Mouse (Mus musculus) MEL (cell line): ENCODE results near the gene Lcor.

ENCODE experiments used
- CTCF ChIP-seq, 3 experiments: IDR thresholded peaks in 2 of 3; conservative IDR thresholded peaks in 1 of 3; 2 replicates each; pipeline ENCODE4 v1.5.1; 2011 to 2012; ENCODE audit warnings: low read length in 3 of 3, low read depth in 2 of 3, mild to moderate bottlenecking in 2 of 3, improper control_type of control experiment in 1 of 3, inconsistent platforms in 1 of 3, mixed read lengths in 1 of 3, moderate library complexity in 1 of 3; ENCODE audit not compliant: control insufficient read depth in 1 of 3, insufficient read depth in 1 of 3, poor library complexity in 1 of 3, severe bottlenecking in 1 of 3
- E2F4 ChIP-seq: IDR thresholded peaks from 2 replicates; pipeline ENCODE4 v1.6.1; 2011; ENCODE audit warnings: low read depth, low read length, improper control_type of control experiment, borderline replicate concordance
- ETS1 ChIP-seq: IDR thresholded peaks from 2 replicates; pipeline ENCODE4 v1.6.1; 2012; ENCODE audit warnings: low read depth, mild to moderate bottlenecking, inconsistent platforms, low read length, improper control_type of control experiment, moderate library complexity
- MAX ChIP-seq: IDR thresholded peaks from 2 replicates; pipeline ENCODE4 v1.6.1; 2011; ENCODE audit warnings: low read length, improper control_type of control experiment
- POLR2A ChIP-seq, 2 experiments: IDR thresholded peaks; 2 replicates each; pipeline ENCODE4 v1.6.1; 2011 to 2012; ENCODE audit warnings: low read length in 2 of 2, mild to moderate bottlenecking in 2 of 2, control low read depth in 1 of 2, improper control_type of control experiment in 1 of 2, low read depth in 1 of 2, moderate library complexity in 1 of 2; ENCODE audit not compliant: control insufficient read depth in 1 of 2, insufficient read depth in 1 of 2, poor library complexity in 1 of 2
- POLR2AphosphoS2 ChIP-seq: IDR thresholded peaks from 2 replicates; pipeline ENCODE4 v1.6.1; 2011; ENCODE audit warnings: low read length, improper control_type of control experiment
- UBTF ChIP-seq: IDR thresholded peaks from 2 replicates; pipeline ENCODE4 v1.6.1; 2012; ENCODE audit warnings: low read depth, mild to moderate bottlenecking, inconsistent platforms, low read length, improper control_type of control experiment, moderate library complexity, borderline replicate concordance; ENCODE audit not compliant: insufficient read depth
- ZC3H11A ChIP-seq: IDR thresholded peaks from 2 replicates; pipeline ENCODE4 v1.6.1; 2012; ENCODE audit warnings: low read depth, mild to moderate bottlenecking, inconsistent platforms, low read length, improper control_type of control experiment

- TF ChIP-seq MAX = no peak
- TF ChIP-seq POLR2AphosphoS2 = peak; percentile 48; the same call in 1 of the 2 replicates
- TF ChIP-seq CTCF (IDR thresholded peaks at IDR 0.05 in 2 of 3, conservative IDR thresholded peaks at IDR 0.05 in 1 of 3; ENCODE audit: control insufficient read depth in 1 of 3, insufficient read depth in 1 of 3, low read depth in 2 of 3, low read length in 3 of 3, poor library complexity in 1 of 3, severe bottlenecking in 1 of 3) = no peak
- TF ChIP-seq UBTF = no peak
- no peak for TF ChIP-seq ZC3H11A
- no peak for TF ChIP-seq POLR2A (IDR thresholded peaks at IDR 0.05; ENCODE audit: control insufficient read depth in 1 of 2, insufficient read depth in 1 of 2, low read depth in 1 of 2, low read length in 2 of 2, poor library complexity in 1 of 2)
- TF ChIP-seq E2F4 = no peak
- no peak for TF ChIP-seq ETS1
These were observed 86.4 kb downstream of the Lcor start for GRCm38 (mm10) chr19:41568791-41569190.
